Mouse (Mus musculus): ENCODE results near the gene Mrps6. TPM values are rescaled to one million over a fixed set of nuclear protein-coding genes. Genes with fewer than 3 reads are reported as not detected.

The Mrps6 gene
- total RNA-seq (2023), result 20.5 TPM

GRCm38 (mm10) chr16:92057852-92058643, at the start of gene Mrps6, which contains the start of the genes Gm49711 and Slc5a3:
TSS of gene Mrps6 (plus strand) at chr16:92058270.
TSS of gene Gm49711 (plus strand) at chr16:92058316.
TSS of gene Slc5a3 (plus strand) at chr16:92058322.

Other genes with a start within 250 kb of the Mrps6 start
- gene Gm49711, start within 50 bp of the Mrps6 start, total RNA-seq (2023), result not detected
- gene Slc5a3, start 52 bp downstream of the Mrps6 start, total RNA-seq (2023), result 9.4 TPM
- gene Kcne2, start 234.1 kb downstream of the Mrps6 start, total RNA-seq (2023), result not detected
- 15.5 TPM for gene Smim11, start 243.0 kb downstream of the Mrps6 start, total RNA-seq (2023)

Data from CD4-positive naive resting alpha-beta T cell, adult 76 days (primary cell).